Mouse (Mus musculus) lung, postnatal 0 days (tissue): ENCODE data around the gene Ercc2. TPM values are rescaled to one million over a fixed set of nuclear protein-coding genes. Genes with fewer than 3 reads are reported as not detected.
A peak's percentile ranks its signal among the peaks of the same experiment; 100 is the strongest.

Experiments used
- ATAC-seq: fragments of 200-750 bp; cut with Nextera tagmentation; 2 replicates; pipeline ENCODE4 v1.8.0; 2017; ENCODE audit warnings: moderate library complexity
- DNase-seq: peaks from one replicate; pipeline ENCODE4 v3.0.0-alpha.2; 2016; ENCODE audit warnings: low spot score
- H3K27ac ChIP-seq: fragments of 300-500 bp; sonication (generic); 2 replicates; pipeline ENCODE4 v1.5.1; 2014; ENCODE audit warnings: antibody characterized with exemption, mild to moderate bottlenecking, low read length, mixed read lengths
- H3K27me3 ChIP-seq: fragments of 300-500 bp; sonication (generic); replicated peaks from 2 replicates; pipeline ENCODE4 v1.6.1; 2014; ENCODE audit warnings: low read length, mixed read lengths; ENCODE audit not compliant: insufficient read depth
- H3K36me3 ChIP-seq: fragments of 300-500 bp; sonication (generic); 2 replicates; pipeline ENCODE4 v1.6.1; 2014; ENCODE audit warnings: low read length, mixed read lengths; ENCODE audit not compliant: insufficient read depth
- H3K4me1 ChIP-seq: fragments of 300-500 bp; sonication (generic); 2 replicates; pipeline ENCODE4 v1.6.1; 2014; ENCODE audit warnings: antibody characterized with exemption, low read depth, low read length, mixed read lengths; ENCODE audit not compliant: insufficient read depth
- H3K4me2 ChIP-seq: fragments of 300-500 bp; sonication (generic); replicated peaks from 2 replicates; pipeline ENCODE4 v1.6.1; 2014; ENCODE audit warnings: low read depth, mild to moderate bottlenecking, low read length, moderate library complexity, mixed read lengths
- H3K4me3 ChIP-seq: fragments of 300-500 bp; sonication (generic); 2 replicates; pipeline ENCODE4 v1.5.1; 2014; ENCODE audit warnings: low read depth, low read length
- H3K9ac ChIP-seq: fragments of 300-500 bp; sonication (generic); replicated peaks from 2 replicates; pipeline ENCODE4 v1.6.1; 2014; ENCODE audit warnings: low read depth, mild to moderate bottlenecking
- H3K9me3 ChIP-seq: fragments of 300-500 bp; sonication (generic); 2 replicates; pipeline ENCODE4 v1.6.1; 2016; ENCODE audit warnings: low read length, mixed read lengths
- CTCF ChIP-seq: IDR thresholded peaks from 2 replicates; pipeline ENCODE4 v1.5.1; 2016; ENCODE audit warnings: antibody characterized with exemption, mild to moderate bottlenecking
- EP300 ChIP-seq: IDR thresholded peaks from 2 replicates; pipeline ENCODE4 v1.6.1; 2016; ENCODE audit warnings: antibody characterized with exemption, mild to moderate bottlenecking, control low read depth
- WGBS: fragments of 180-500 bp; shearing (Covaris S2); extraction: QIAGEN DNeasy Blood & Tissue Kit; methylation state at CpG from one replicate; pipeline ENCODE4 v1.1.7; 2014; 5-methylcytosine and 5-hydroxymethylcytosine counted together
- polyA plus RNA-seq: library from polyadenylated mRNA; unstranded; fragments of >200 nt; fragmentation: Nextera tagmentation; extraction: Ambion mirVana; gene quantifications from 2 replicates; pipeline ENCODE4 v1.2.1, GENCODE M21; 2015

Gene Ercc2
- polyA plus RNA-seq = 8.9 and 9.4 TPM in 2 replicates

GRCm38 (mm10) chr7:19381377-19382165, at the start of gene Ercc2:
Ercc2 (plus strand) TSS chr7:19382010.
- Histone ChIP-seq H3K9me3 (no peaks in the 10 kb centered on the region), H3K4me2 (peak within 1 kb of the TSS; percentile 88), H3K9ac (peak within 1 kb of the TSS; percentile 73), H3K4me3 (peak within 1 kb of the TSS; percentile 75), H3K4me1 (0 out of 2 replicates have a peak, but pooled peaks cover 3% of the 10 kb centered on the region), H3K27me3 (no peaks in the 10 kb centered on the region), H3K27ac (no peak within 1 kb of the TSS), H3K36me3 (peaks cover 4% of the 10 kb centered on the region)
- no peak for TF ChIP-seq EP300
- TF ChIP-seq CTCF = no peak
- DNase-seq (peak; percentile 99), ATAC-seq (peak; percentile 97)
- 6% methylated on average over 44 of the region's 48 CpGs for WGBS

- peak; percentile 85 for DNase-seq
- WGBS = under 1% methylated on average over 40 of the region's 52 CpGs
- Histone ChIP-seq H3K27ac (0 out of 2 replicates have a peak overlapping the region, but pooled peaks have one; percentile 6), H3K9ac (peak overlapping the region; percentile 36; the same call in 1 of the 2 replicates), H3K4me1 (no peaks in the 10 kb centered on the region; the same call in 1 of the 2 replicates), H3K4me2 (peak overlapping the region; percentile 77), H3K27me3 (no peaks in the 10 kb centered on the region), H3K9me3 (no peaks in the 10 kb centered on the region), H3K4me3 (peak overlapping the region; percentile 50), H3K36me3 (no peaks in the 10 kb centered on the region)
- TF ChIP-seq EP300 = no peak
- TF ChIP-seq CTCF = no peak
- ATAC-seq = peak; percentile 78
Observed at GRCm38 (mm10) chr7:19332709-19333352, 49.0 kb upstream of the Ercc2 start.

DNA sequence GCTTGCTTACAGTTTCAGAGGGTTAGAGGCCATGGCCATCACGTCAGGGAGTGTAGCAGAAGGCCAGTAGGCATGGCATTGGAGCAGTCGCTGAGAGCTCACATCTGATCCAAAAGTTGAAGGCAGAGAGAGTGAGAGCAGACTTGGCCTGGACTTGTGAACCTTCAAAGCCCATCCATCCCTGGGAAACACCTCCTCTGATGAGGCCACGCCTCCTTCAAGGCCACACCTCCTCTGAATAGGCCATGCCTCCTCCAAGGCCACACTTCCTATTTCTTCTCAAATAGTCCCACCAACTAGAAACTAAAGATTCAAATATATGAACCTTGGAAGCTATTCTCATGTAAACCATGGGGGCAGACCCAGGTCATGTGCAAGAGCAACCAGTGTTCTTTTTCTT, 46.2 kb upstream of the Ercc2 start:
- WGBS = 52% methylated on average over 3 of the region's 3 CpGs
- H3K4me2 ChIP-seq = no peak overlapping the region
- DNase-seq = peak; percentile 42
- H3K9me3 ChIP-seq = no peaks in the 10 kb centered on the region
- no peaks in the 10 kb centered on the region for H3K4me1 ChIP-seq
- ATAC-seq = no peak
- no peak overlapping the region for H3K9ac ChIP-seq
- no peaks in the 10 kb centered on the region for H3K36me3 ChIP-seq
- no peak overlapping the region for H3K27ac ChIP-seq
- no peak overlapping the region for H3K4me3 ChIP-seq
- TF ChIP-seq CTCF (no peak), EP300 (no peak)
- no peaks in the 10 kb centered on the region for H3K27me3 ChIP-seq

DNA sequence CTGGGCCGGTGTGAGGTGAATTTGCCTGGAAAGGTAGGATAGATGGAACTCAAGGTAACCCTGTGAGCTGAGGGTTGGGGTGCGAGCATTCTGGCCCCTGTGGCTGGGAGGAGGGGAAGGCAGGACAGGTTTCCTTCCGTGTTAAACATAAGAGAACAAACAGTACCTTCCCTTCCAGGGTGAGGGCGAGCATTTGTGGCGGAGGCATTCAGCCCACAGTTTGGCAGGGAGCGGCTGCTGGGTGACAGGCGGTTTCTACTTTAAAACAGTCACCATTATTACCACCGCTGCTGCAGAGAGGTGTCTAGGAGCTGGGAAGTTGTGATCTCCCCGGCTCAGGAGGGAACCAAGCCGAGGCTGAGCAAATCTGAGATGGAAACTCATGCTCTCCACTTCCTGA, 44.7 kb upstream of the Ercc2 start:
- Histone ChIP-seq H3K27ac (no peak overlapping the region), H3K9me3 (no peaks in the 10 kb centered on the region), H3K9ac (no peak overlapping the region), H3K27me3 (0 out of 2 replicates have a peak, but pooled peaks cover 2% of the 10 kb centered on the region), H3K4me3 (no peak overlapping the region), H3K4me1 (peaks cover 3% of the 10 kb centered on the region; the same call in 1 of the 2 replicates), H3K36me3 (no peaks in the 10 kb centered on the region), H3K4me2 (no peak overlapping the region)
- TF ChIP-seq EP300 (no peak), CTCF (no peak)
- no peak for DNase-seq
- 53% methylated on average over 10 of the region's 10 CpGs for WGBS
- no peak for ATAC-seq

DNA sequence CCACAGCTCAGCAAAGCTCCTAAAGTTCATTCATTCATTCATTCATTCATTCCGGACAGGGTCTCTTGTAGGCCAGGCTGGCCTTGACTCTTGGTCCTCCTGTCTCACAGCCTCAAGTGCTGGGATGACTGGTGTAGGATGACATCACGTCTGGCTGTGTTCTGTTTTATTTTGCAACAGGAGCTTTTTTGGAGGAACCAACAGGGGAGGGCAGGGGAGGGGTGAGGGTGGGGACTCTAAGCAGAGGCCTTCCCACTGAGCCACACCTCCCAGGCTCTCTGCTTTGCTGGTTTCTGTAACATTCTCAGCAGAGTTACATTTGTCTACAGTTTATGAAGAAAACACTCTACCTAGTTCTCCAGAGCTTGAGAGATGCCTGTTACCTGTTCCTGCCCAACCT, 43.8 kb upstream of the Ercc2 start:
- WGBS = 52% methylated on average over 2 of the region's 2 CpGs
- H3K36me3 ChIP-seq = no peaks in the 10 kb centered on the region

DNA sequence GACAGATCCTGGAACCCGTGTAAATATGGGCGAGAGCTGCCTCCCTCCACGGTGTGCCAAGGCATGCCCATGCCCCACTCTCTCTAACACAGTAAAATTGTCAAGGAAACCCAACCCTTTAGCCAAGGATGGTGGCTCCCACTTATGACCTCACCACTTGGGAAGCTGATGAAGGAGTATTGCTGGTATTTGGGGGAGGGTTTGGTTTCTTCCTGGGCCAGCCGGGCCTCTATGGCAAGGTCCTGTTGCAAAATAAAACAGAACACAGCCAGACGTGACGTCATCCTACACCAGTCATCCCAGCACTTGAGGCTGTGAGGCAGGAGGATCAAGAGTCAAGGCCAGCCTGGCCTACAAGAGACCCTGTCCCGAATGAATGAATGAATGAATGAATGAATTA, 43.2 kb upstream of the Ercc2 start:
- peaks cover 7% of the 10 kb centered on the region; the same call in 1 of the 2 replicates for H3K4me1 ChIP-seq
- H3K27me3 ChIP-seq = 0 out of 2 replicates have a peak, but pooled peaks cover 4% of the 10 kb centered on the region
- 0 out of 2 replicates have a peak, but pooled peaks have one; percentile 20 for TF ChIP-seq EP300
- no peak for TF ChIP-seq CTCF
- no peak overlapping the region for H3K27ac ChIP-seq
- H3K4me2 ChIP-seq = no peak overlapping the region
- H3K36me3 ChIP-seq = no peaks in the 10 kb centered on the region
- no peak overlapping the region for H3K9ac ChIP-seq
- peak; percentile 38 for ATAC-seq
- DNase-seq = peak; percentile 80
- 42% methylated on average over 7 of the region's 7 CpGs for WGBS
- H3K4me3 ChIP-seq = no peak overlapping the region
- H3K9me3 ChIP-seq = no peaks in the 10 kb centered on the region

More for the DNA sequence above, 43.8 kb upstream of the Ercc2 start:
- ATAC-seq (peak; percentile 39), DNase-seq (peak; percentile 70)
- 0 out of 2 replicates have a peak, but pooled peaks cover 4% of the 10 kb centered on the region for H3K27me3 ChIP-seq
- TF ChIP-seq EP300 = no peak
- no peak for TF ChIP-seq CTCF
- no peak overlapping the region for H3K4me2 ChIP-seq
- H3K9ac ChIP-seq = no peak overlapping the region
- no peaks in the 10 kb centered on the region for H3K9me3 ChIP-seq
- peaks cover 7% of the 10 kb centered on the region; the same call in 1 of the 2 replicates for H3K4me1 ChIP-seq
- H3K27ac ChIP-seq = no peak overlapping the region
- no peak overlapping the region for H3K4me3 ChIP-seq
